Mouse (Mus musculus) ES-CJ7 (cell line): ENCODE results near the gene Itga5.
A peak's percentile ranks its signal among the peaks of the same experiment; 100 is the strongest.

Experiments
- DNase-seq: peaks from one replicate; pipeline ENCODE4 v3.0.0; 2011; ENCODE audit warnings: low read depth, low spot score

The Itga5 gene

GRCm38 (mm10) chr15:103365471-103366375, 840 bp downstream of the Itga5 start:
- peak; percentile 56 for DNase-seq

- DNase-seq, result no peak
Measured at GRCm38 (mm10) chr15:103364761-103365160, 1.8 kb downstream of the Itga5 start.

- DNase-seq, result peak; percentile 92
Measured at GRCm38 (mm10) chr15:103363809-103364208, 2.8 kb downstream of the Itga5 start.

GRCm38 (mm10) chr15:103362950-103363349, 3.6 kb downstream of the Itga5 start:
- DNase-seq, result no peak

GRCm38 (mm10) chr15:103362333-103362732, 4.2 kb downstream of the Itga5 start:
- DNase-seq, result no peak

- DNase-seq, result no peak
Measured at GRCm38 (mm10) chr15:103361269-103361668, 5.3 kb downstream of the Itga5 start.

- DNase-seq, result no peak
Measured at GRCm38 (mm10) chr15:103359869-103360602, 6.5 kb downstream of the Itga5 start.

GRCm38 (mm10) chr15:103359122-103359510, 7.4 kb downstream of the Itga5 start:
- DNase-seq, result no peak

- peak; percentile 43 for DNase-seq
Measured at GRCm38 (mm10) chr15:103358278-103359121, 8.1 kb downstream of the Itga5 start.

- no peak for DNase-seq
Measured at GRCm38 (mm10) chr15:103357817-103358216, 8.7 kb downstream of the Itga5 start.

- DNase-seq, result no peak
Measured at GRCm38 (mm10) chr15:103356130-103356529, 10.4 kb downstream of the Itga5 start.

- DNase-seq, result no peak
Measured at GRCm38 (mm10) chr15:103355420-103355819, 11.1 kb downstream of the Itga5 start.

- no peak for DNase-seq
Measured at GRCm38 (mm10) chr15:103354690-103355089, 11.9 kb downstream of the Itga5 start.

- DNase-seq, result no peak
Measured at GRCm38 (mm10) chr15:103353511-103354256, 12.9 kb downstream of the Itga5 start.

GRCm38 (mm10) chr15:103352856-103353255, 13.7 kb downstream of the Itga5 start:
- peak; percentile 71 for DNase-seq

GRCm38 (mm10) chr15:103347275-103347684, 19.3 kb downstream of the Itga5 start:
- DNase-seq, result peak; percentile 76

GRCm38 (mm10) chr15:103345789-103346188, 20.8 kb downstream of the Itga5 start:
- DNase-seq, result no peak

- DNase-seq, result no peak
Measured at GRCm38 (mm10) chr15:103343556-103343955, 23.0 kb downstream of the Itga5 start.

- DNase-seq, result no peak
Measured at GRCm38 (mm10) chr15:103343008-103343407, 23.6 kb downstream of the Itga5 start.

GRCm38 (mm10) chr15:103342415-103342814, 24.1 kb downstream of the Itga5 start:
- peak; percentile 80 for DNase-seq

- DNase-seq, result no peak
Measured at GRCm38 (mm10) chr15:103341547-103341946, 25.0 kb downstream of the Itga5 start.
